Mouse (Mus musculus) erythroid progenitor cell, adult 5-6 weeks (primary cell): ENCODE measurements around the gene Rtkn2. TPM values are rescaled to one million over a fixed set of nuclear protein-coding genes. Genes with fewer than 3 reads are reported as not detected.

Source experiments
- ATAC-seq: replicated peaks from 2 replicates; pipeline ENCODE4 v1.8.0; 2016; ENCODE audit warnings: moderate number of reproducible peaks, mild to moderate bottlenecking, moderate TSS enrichment, inconsistent platforms; ENCODE audit not compliant: poor library complexity, low FRiP score, severe bottlenecking
- total RNA-seq, 2 experiments: library from RNA; stranded (forward) in 1 of 2; stranded (reverse) in 1 of 2; fragments of 150-400 nt in 1 of 2; fragments of 186-747, 209-891 nt in 1 of 2; gene quantifications; 2 replicates each; pipeline versions ENCODE4 v1.2.3 to v1.2.4; 2015 to 2017; ENCODE audit warnings: low replicate concordance in 2 of 2

Gene Rtkn2
- total RNA-seq (2015; ENCODE audit: low replicate concordance) (1.4 TPM in 1 of 2 replicates, not detected in the other), total RNA-seq (2017; ENCODE audit: low replicate concordance) (2.7 and 4.1 TPM in 2 replicates)

- ATAC-seq = peak; percentile 89
Observed at GRCm38 (mm10) chr10:67979401-67980157, at the start of gene Rtkn2. TSS of gene Rtkn2 (plus strand) at chr10:67979570.

- no peak for ATAC-seq
Observed at GRCm38 (mm10) chr10:67931328-67931727, 48.0 kb upstream of the Rtkn2 start.

GRCm38 (mm10) chr10:67932780-67933179 is 46.6 kb upstream of the Rtkn2 start:
- ATAC-seq = no peak

- ATAC-seq = no peak
Observed at GRCm38 (mm10) chr10:67936944-67937343, 42.4 kb upstream of the Rtkn2 start.

- ATAC-seq = no peak
Observed at GRCm38 (mm10) chr10:67937775-67938174, 41.6 kb upstream of the Rtkn2 start.

GRCm38 (mm10) chr10:67939546-67939945 is 39.8 kb upstream of the Rtkn2 start:
- no peak for ATAC-seq

GRCm38 (mm10) chr10:67943513-67943912 is 35.9 kb upstream of the Rtkn2 start:
- no peak for ATAC-seq

GRCm38 (mm10) chr10:67950059-67950748 is 29.2 kb upstream of the Rtkn2 start:
- ATAC-seq = no peak

GRCm38 (mm10) chr10:67951690-67952089 is 27.7 kb upstream of the Rtkn2 start:
- no peak for ATAC-seq

GRCm38 (mm10) chr10:67955982-67956381 is 23.4 kb upstream of the Rtkn2 start:
- ATAC-seq = no peak

- ATAC-seq = no peak
Observed at GRCm38 (mm10) chr10:67959982-67960381, 19.4 kb upstream of the Rtkn2 start.

- no peak for ATAC-seq
Observed at GRCm38 (mm10) chr10:67962496-67962895, 16.9 kb upstream of the Rtkn2 start.

GRCm38 (mm10) chr10:67964060-67964459 is 15.3 kb upstream of the Rtkn2 start:
- ATAC-seq = no peak

- no peak for ATAC-seq
Observed at GRCm38 (mm10) chr10:67965251-67965986, 14.0 kb upstream of the Rtkn2 start.

- no peak for ATAC-seq
Observed at GRCm38 (mm10) chr10:67966102-67966501, 13.3 kb upstream of the Rtkn2 start.

GRCm38 (mm10) chr10:67966983-67967382 is 12.4 kb upstream of the Rtkn2 start:
- ATAC-seq = no peak

- ATAC-seq = no peak
Observed at GRCm38 (mm10) chr10:67971166-67971796, 8.1 kb upstream of the Rtkn2 start.

GRCm38 (mm10) chr10:67977271-67977670 is 2.1 kb upstream of the Rtkn2 start:
- no peak for ATAC-seq

GRCm38 (mm10) chr10:67983776-67984175 is 4.4 kb downstream of the Rtkn2 start:
- ATAC-seq = no peak
